Comparison of ENCODE assay signal across 16 mouse cellular contexts in the genomic region with DNA sequence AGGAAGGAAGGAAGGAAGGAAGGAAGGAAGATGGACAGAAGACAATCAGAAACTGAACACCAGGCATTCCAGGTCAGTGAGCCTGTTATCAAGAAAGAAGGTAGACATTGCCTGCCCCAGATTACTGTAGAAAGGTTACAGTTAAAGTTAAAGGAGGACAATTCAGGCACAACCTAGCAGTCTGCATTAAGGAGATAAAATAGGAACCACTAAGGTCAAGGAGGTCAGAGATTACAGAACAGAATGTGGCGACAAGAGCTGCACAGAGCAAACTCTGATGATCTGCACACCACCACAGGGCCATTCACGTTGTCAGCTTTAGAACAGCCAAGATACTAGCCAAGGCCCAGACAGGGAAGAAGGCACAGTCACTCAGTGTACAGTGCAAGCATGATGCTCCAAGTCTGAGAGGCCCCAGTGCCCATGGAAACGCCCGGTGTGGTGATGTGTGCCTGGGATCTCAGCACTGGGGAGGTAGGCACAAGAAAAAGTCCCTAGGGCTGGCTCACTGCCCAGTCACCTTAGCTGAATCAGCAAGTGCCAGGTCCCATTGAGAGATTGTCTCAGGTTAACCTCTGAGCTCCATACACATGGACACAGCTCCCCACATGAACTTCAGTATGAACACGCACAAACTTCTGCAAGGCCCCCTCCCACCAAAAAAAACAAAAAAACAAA. TPM values are rescaled to one million over a fixed set of nuclear protein-coding genes. Genes with fewer than 3 reads are reported as not detected.
A peak's percentile ranks its signal among the peaks of the same experiment; 100 is the strongest.
DNase-seq lines count a peak whose midpoint lies in the region; ATAC-seq and TF ChIP-seq lines count a peak whose summit lies in the region.
"Had no signal": no experiment of that assay in that cellular context is flagged by ENCODE, and none has a peak within 500 bp of the region (broad histone marks: within the 10 kb centered on the region; RNA-seq: fewer than 3 reads in every experiment).

No protein-coding gene starts in this region.

- H3K27me3 ChIP-seq in embryonic facial prominence, embryonic 11.5 days (ENCODE audit: control insufficient read depth, insufficient read depth, low read length): no peaks in the 10 kb centered on the region
- H3K27me3 ChIP-seq in embryonic facial prominence, embryonic 10.5 days (replicated peaks; ENCODE audit: low read depth, poor library complexity, severe bottlenecking): no peaks in the 10 kb centered on the region
- H3K27me3 ChIP-seq in neural tube, embryonic 15.5 days (replicated peaks): no peaks in the 10 kb centered on the region
- no peaks in the 10 kb centered on the region for H3K27me3 ChIP-seq in liver, adult 2 months (ENCODE audit: control insufficient read depth, insufficient read depth, low read length)
- no peaks in the 10 kb centered on the region for H3K27me3 ChIP-seq in hindbrain, embryonic 11.5 days (ENCODE audit: control insufficient read depth, insufficient read depth, low read length)
- H3K27me3 ChIP-seq: hindbrain, embryonic 15.5 days; limb, embryonic 15.5 days; midbrain, embryonic 13.5 days; Patski had no signal

- no peak overlapping the region for H3K4me3 ChIP-seq in embryonic facial prominence, embryonic 11.5 days (ENCODE audit: low read depth, low read length)
- no peak overlapping the region for H3K4me3 ChIP-seq in embryonic facial prominence, embryonic 10.5 days
- H3K4me3 ChIP-seq in neural tube, embryonic 15.5 days (replicated peaks): no peak overlapping the region
- H3K4me3 ChIP-seq in liver, adult 2 months (ENCODE audit: insufficient read depth, low read depth, low read length): no peak overlapping the region
- no peak overlapping the region for H3K4me3 ChIP-seq in hindbrain, embryonic 11.5 days (ENCODE audit: low read depth, low read length)
- H3K4me3 ChIP-seq: heart, embryonic 10.5 days; hindbrain, embryonic 15.5 days; limb, embryonic 15.5 days; midbrain, embryonic 13.5 days had no signal

- H3K79me2 ChIP-seq in liver, adult 2 months (ENCODE audit: control insufficient read depth, insufficient read depth, low read length): no peaks in the 10 kb centered on the region

- TF ChIP-seq POLR2A in liver, adult 2 months (IDR thresholded peaks at IDR 0.05; ENCODE audit: extremely low read depth, insufficient read depth, low read length): no peak

- no peak for TF ChIP-seq CTCF in liver, adult 2 months (IDR thresholded peaks at IDR 0.05; ENCODE audit: low read depth, low read length)

- H3K4me2 ChIP-seq in embryonic facial prominence, embryonic 11.5 days (ENCODE audit: low read depth, low read length): no peak overlapping the region
- H3K4me2 ChIP-seq in neural tube, embryonic 15.5 days: no peak overlapping the region
- H3K4me2 ChIP-seq in hindbrain, embryonic 11.5 days (replicated peaks; ENCODE audit: low read depth, low read length): no peak overlapping the region
- H3K4me2 ChIP-seq: hindbrain, embryonic 15.5 days; limb, embryonic 15.5 days; midbrain, embryonic 13.5 days had no signal

- H3K27ac ChIP-seq in embryonic facial prominence, embryonic 11.5 days (replicated peaks; ENCODE audit: low read depth, low read length): no peak overlapping the region
- no peak overlapping the region for H3K27ac ChIP-seq in embryonic facial prominence, embryonic 10.5 days (replicated peaks)
- H3K27ac ChIP-seq in neural tube, embryonic 15.5 days (replicated peaks): no peak overlapping the region
- no peak overlapping the region for H3K27ac ChIP-seq in liver, adult 2 months (replicated peaks; ENCODE audit: insufficient read depth, low read depth, low read length)
- H3K27ac ChIP-seq in hindbrain, embryonic 11.5 days (ENCODE audit: low read depth, low read length): no peak overlapping the region
- H3K27ac ChIP-seq: heart, embryonic 10.5 days; hindbrain, embryonic 15.5 days; limb, embryonic 15.5 days; midbrain, embryonic 13.5 days had no signal

- 90% methylated on average over 5 of the region's 5 CpGs for WGBS in embryonic facial prominence, embryonic 11.5 days
- 92% methylated on average over 5 of the region's 5 CpGs for WGBS in embryonic facial prominence, embryonic 10.5 days
- WGBS in neural tube, embryonic 15.5 days: 93% methylated on average over 5 of the region's 5 CpGs
- WGBS in liver, adult 2 months: 87% methylated on average over 5 of the region's 5 CpGs
- 93% methylated on average over 5 of the region's 5 CpGs for WGBS in hindbrain, embryonic 11.5 days

- no peak overlapping the region for H3K9ac ChIP-seq in embryonic facial prominence, embryonic 11.5 days (replicated peaks; ENCODE audit: low read length)
- no peak overlapping the region for H3K9ac ChIP-seq in neural tube, embryonic 15.5 days (replicated peaks)
- no peak overlapping the region for H3K9ac ChIP-seq in liver, adult 2 months (ENCODE audit: low read depth, low read length)
- H3K9ac ChIP-seq in hindbrain, embryonic 11.5 days (ENCODE audit: low read depth, low read length): no peak overlapping the region
- H3K9ac ChIP-seq: hindbrain, embryonic 15.5 days; limb, embryonic 15.5 days; midbrain, embryonic 13.5 days had no signal

- H3K9me3 ChIP-seq in embryonic facial prominence, embryonic 11.5 days (replicated peaks; ENCODE audit: control insufficient read depth, low read length): no peaks in the 10 kb centered on the region
- no peaks in the 10 kb centered on the region for H3K9me3 ChIP-seq in embryonic facial prominence, embryonic 10.5 days
- no peaks in the 10 kb centered on the region for H3K9me3 ChIP-seq in neural tube, embryonic 15.5 days (replicated peaks)
- H3K9me3 ChIP-seq in hindbrain, embryonic 11.5 days (ENCODE audit: control insufficient read depth, low read length): no peaks in the 10 kb centered on the region
- H3K9me3 ChIP-seq: heart, embryonic 10.5 days; hindbrain, embryonic 15.5 days; limb, embryonic 15.5 days; midbrain, embryonic 13.5 days had no signal

- no peaks in the 10 kb centered on the region for H3K36me3 ChIP-seq in embryonic facial prominence, embryonic 11.5 days (replicated peaks; ENCODE audit: control insufficient read depth, insufficient read depth, low read depth, low read length)
- H3K36me3 ChIP-seq in embryonic facial prominence, embryonic 10.5 days (replicated peaks): peaks cover 78% of the 10 kb centered on the region
- peaks cover 31% of the 10 kb centered on the region for H3K36me3 ChIP-seq in neural tube, embryonic 15.5 days
- H3K36me3 ChIP-seq in liver, adult 2 months (ENCODE audit: control insufficient read depth, insufficient read depth, low read length): peaks cover 17% of the 10 kb centered on the region
- H3K36me3 ChIP-seq in hindbrain, embryonic 11.5 days (ENCODE audit: control insufficient read depth, insufficient read depth, low read length): no peaks in the 10 kb centered on the region

- 0 out of 2 replicates have a peak, but pooled peaks have one; percentile 39 for ATAC-seq in embryonic facial prominence, embryonic 11.5 days (replicated peaks; ENCODE audit: insufficient number of reproducible peaks, low FRiP score, low TSS enrichment, low read depth)
- 0 out of 2 replicates have a peak, but pooled peaks have one; percentile 31 for ATAC-seq in neural tube, embryonic 15.5 days (ENCODE audit: low FRiP score)
- no peak for ATAC-seq in hindbrain, embryonic 11.5 days (ENCODE audit: low FRiP score)
- no peak for ATAC-seq in inflammation-experienced regulatory T-cells, adult 6 months
- ATAC-seq: midbrain, embryonic 13.5 days; Patski had no signal

- intact Hi-C loops in gastrocnemius, postnatal 14 days (cut with DNase I; ENCODE audit: low total_unique reads): no loop called here

- H3K4me1 ChIP-seq in embryonic facial prominence, embryonic 11.5 days (ENCODE audit: control insufficient read depth, insufficient read depth, low read length): no peaks in the 10 kb centered on the region
- H3K4me1 ChIP-seq in embryonic facial prominence, embryonic 10.5 days: peaks cover 5% of the 10 kb centered on the region; the same call in 1 of the 2 replicates
- no peaks in the 10 kb centered on the region for H3K4me1 ChIP-seq in neural tube, embryonic 15.5 days
- H3K4me1 ChIP-seq in liver, adult 2 months (ENCODE audit: control insufficient read depth, insufficient read depth, low read length): no peaks in the 10 kb centered on the region
- H3K4me1 ChIP-seq in hindbrain, embryonic 11.5 days (replicated peaks; ENCODE audit: control insufficient read depth, insufficient read depth, low read length): no peaks in the 10 kb centered on the region
- H3K4me1 ChIP-seq: hindbrain, embryonic 15.5 days; limb, embryonic 15.5 days; midbrain, embryonic 13.5 days had no signal

- DNase-seq in embryonic facial prominence, embryonic 11.5 days (ENCODE audit: low spot score): no peak
- no peak for DNase-seq in embryonic facial prominence, embryonic 10.5 days (ENCODE audit: low spot score)
- no peak for DNase-seq in neural tube, embryonic 10.5 days (ENCODE audit: extremely low spot score, low spot score)
- peak; percentile 12 for DNase-seq in liver, adult 2 months (ENCODE audit: extremely low read depth, low read depth, low spot score)
- no peak for DNase-seq in hindbrain, embryonic 11.5 days (ENCODE audit: low spot score)
- DNase-seq in gastrocnemius, postnatal 14 days: no peak
- DNase-seq: B cell, adult 2 months; right cerebral cortex, postnatal 4 days; thymus, postnatal 14 days had no signal

RNA-seq across cellular contexts. Expression of a gene that starts 38.9 kb away (rescaled TPM):
- 94.1 and 102 TPM in 2 replicates for polyA plus RNA-seq in embryonic facial prominence, embryonic 11.5 days (2014; fragmentation: Nextera tagmentation; extraction: Ambion mirVana)
- polyA plus RNA-seq in embryonic facial prominence, embryonic 10.5 days (2016; fragmentation: Nextera tagmentation; extraction: Ambion mirVana): 106 and 109 TPM in 2 replicates
- 61.2 and 64.8 TPM in 2 replicates for polyA plus RNA-seq in neural tube, embryonic 15.5 days (2015; fragmentation: Nextera tagmentation; extraction: Ambion mirVana)
- 33.1 and 40.1 TPM in 2 replicates for total RNA-seq in liver, adult 2 months (2014; rRNA removed)
- 12.4 and 16.2 TPM in 2 replicates for polyA plus RNA-seq in liver, adult 2 months (2012; rRNA removed)
- 101 and 136 TPM in 2 replicates for polyA plus RNA-seq in hindbrain, embryonic 11.5 days (2014; fragmentation: Nextera tagmentation; extraction: Ambion mirVana)
- polyA plus RNA-seq in inflammation-experienced regulatory T-cells, adult 6 months (2017; shearing (Covaris generic)): 10 to 100 TPM; 71.5 to 97.2 (median 73.5) TPM
- total RNA-seq in gastrocnemius, postnatal 14 days (2021): 10 to 100 TPM; 17.8 to 25.0 TPM

Comparison
In these comparisons a context has a peak if more than half of its experiments do, and no peak if none do; other contexts are left out.
1. ATAC-seq: peak in embryonic facial prominence, embryonic 11.5 days (single experiment) and neural tube, embryonic 15.5 days (single experiment); none in hindbrain, embryonic 11.5 days (single experiment) and inflammation-experienced regulatory T-cells, adult 6 months (single experiment).